Mouse (Mus musculus) common myeloid progenitor, adult 5-6 weeks (primary cell): ENCODE data around the gene Hist2h3b. TPM values are rescaled to one million over a fixed set of nuclear protein-coding genes. Genes with fewer than 3 reads are reported as not detected.

Source experiments
- ATAC-seq: replicated peaks from 2 replicates; pipeline ENCODE4 v1.8.0; 2016; ENCODE audit warnings: low read depth, mild to moderate bottlenecking, moderate TSS enrichment, inconsistent platforms; ENCODE audit not compliant: poor library complexity, severe bottlenecking
- total RNA-seq: library from RNA; stranded (forward); fragments of 200-1000, 187-1606 nt; gene quantifications from 2 replicates; pipeline ENCODE4 v1.2.3, GENCODE M21; 2017

The Hist2h3b gene
- total RNA-seq, 1 experiment from 2014 or later: 352 TPM

GRCm38 (mm10) chr3:96237904-96238511 is 30.4 kb upstream of the Hist2h3b start:
- no peak for ATAC-seq

DNA sequence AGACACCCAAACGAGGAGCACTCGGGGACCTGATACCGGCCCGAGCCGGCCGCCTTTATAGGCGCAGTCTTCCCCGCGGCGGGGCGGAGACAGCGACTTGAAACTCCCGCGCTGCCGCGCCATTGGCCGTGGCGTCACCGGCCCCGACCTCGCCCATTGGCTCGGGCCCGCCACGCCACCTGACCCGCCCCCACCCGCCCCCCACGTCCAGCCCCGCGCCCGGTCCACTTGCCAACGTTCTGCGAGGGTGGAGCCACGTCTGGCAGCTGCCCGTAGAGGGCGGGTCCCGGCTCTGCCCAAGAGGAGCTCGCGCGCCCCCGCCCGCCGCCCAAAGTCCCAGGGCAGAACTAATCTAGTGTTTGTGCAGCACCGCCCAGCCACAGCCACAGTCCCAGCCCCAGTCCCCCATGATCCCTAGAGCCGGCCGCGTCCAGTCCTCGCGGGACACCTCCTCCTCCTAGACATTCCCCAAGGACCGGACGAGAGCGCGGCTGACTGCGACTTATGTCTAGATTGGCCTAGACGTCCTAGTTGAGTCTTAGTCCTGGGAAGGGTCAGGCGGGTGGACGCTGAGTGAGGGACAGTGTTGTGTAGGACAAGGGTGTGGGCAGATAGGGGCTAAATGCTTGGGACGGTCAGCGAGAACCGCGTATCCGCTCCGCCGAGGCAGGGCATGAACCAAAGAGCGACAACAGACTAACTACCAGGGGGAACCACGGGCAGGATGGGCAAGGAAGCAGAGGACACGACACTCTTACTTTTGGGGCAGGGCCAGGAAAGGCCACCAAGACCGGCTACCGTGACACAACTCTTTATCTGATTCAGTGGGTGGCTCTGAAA is 29.3 kb upstream of the Hist2h3b start, which contains the start of gene Hist2h3c2:
Gene Hist2h3c2, minus strand, starts transcription at position 174 of the 840 bp plus-strand sequence.
- ATAC-seq: peak; percentile 65

DNA sequence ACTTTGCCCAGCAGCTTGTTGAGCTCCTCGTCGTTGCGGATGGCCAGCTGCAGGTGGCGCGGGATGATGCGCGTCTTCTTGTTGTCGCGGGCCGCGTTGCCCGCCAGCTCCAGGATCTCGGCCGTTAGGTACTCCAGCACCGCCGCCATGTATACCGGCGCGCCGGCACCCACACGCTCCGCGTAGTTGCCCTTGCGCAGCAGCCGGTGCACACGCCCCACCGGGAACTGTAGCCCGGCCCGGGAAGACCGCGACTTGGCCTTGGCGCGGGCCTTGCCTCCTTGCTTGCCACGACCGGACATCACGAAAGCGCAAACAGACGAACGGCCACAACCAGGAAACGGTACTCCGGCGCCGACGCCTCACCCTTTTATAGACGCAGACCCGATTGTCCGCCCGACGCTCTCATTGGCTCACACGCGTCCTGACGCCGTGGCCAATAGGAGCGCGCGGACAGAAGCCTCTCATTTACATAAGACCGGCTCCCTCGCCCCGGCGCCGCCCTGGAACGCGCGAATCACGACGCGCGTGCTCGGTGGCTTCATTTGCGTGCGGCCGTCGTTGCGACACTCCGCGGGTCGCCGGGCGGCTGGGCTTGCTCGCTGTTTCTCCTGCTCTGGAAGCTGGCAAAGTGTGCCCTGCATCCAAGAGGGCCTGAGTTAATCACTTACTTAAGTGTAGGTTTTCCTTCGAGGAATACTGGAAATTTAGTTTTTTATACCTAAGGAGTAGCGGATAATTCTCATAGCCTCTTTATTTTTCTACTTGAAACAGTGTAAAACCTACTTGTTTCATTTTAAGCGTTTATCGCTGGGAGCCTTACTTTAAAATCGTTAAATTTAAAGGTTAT is 28.3 kb upstream of the Hist2h3b start, which contains the start of gene Hist2h2aa2:
Gene Hist2h2aa2, minus strand, starts transcription at position 328 of the 850 bp plus-strand sequence.
- ATAC-seq: peak; percentile 64

GRCm38 (mm10) chr3:96240799-96241197 is 27.7 kb upstream of the Hist2h3b start:
- no peak for ATAC-seq

DNA sequence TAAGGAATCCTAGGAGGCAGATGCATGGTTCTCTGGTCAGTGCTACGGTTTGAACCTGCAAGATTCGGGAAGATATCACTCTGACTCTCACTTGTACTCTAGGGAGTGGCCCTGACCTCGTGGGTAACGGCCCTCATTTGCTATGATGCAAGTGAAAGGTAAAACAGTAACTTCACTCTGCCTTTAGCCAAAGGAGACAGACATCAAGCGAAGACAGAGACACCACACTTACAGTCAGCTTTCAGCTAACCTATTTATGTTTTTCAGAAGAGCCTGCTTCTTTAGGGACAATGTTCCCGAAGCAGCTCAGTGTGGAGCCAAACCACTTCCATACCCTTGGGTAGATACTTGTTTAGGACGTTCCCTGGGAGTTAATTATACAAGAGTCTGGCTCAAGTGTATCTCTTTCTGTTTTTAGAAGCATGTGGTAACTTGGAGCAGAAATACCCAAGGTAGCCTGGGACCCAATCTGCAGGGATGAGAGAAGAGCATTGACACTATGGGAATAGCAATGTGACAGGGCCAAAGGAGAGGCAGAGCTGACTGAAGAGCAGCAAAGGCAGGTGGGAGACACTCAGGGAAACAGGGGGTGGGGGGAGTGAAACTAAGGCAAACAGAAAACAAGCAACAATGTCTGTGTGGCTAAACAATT is 24.4 kb upstream of the Hist2h3b start:
- no peak for ATAC-seq

DNA sequence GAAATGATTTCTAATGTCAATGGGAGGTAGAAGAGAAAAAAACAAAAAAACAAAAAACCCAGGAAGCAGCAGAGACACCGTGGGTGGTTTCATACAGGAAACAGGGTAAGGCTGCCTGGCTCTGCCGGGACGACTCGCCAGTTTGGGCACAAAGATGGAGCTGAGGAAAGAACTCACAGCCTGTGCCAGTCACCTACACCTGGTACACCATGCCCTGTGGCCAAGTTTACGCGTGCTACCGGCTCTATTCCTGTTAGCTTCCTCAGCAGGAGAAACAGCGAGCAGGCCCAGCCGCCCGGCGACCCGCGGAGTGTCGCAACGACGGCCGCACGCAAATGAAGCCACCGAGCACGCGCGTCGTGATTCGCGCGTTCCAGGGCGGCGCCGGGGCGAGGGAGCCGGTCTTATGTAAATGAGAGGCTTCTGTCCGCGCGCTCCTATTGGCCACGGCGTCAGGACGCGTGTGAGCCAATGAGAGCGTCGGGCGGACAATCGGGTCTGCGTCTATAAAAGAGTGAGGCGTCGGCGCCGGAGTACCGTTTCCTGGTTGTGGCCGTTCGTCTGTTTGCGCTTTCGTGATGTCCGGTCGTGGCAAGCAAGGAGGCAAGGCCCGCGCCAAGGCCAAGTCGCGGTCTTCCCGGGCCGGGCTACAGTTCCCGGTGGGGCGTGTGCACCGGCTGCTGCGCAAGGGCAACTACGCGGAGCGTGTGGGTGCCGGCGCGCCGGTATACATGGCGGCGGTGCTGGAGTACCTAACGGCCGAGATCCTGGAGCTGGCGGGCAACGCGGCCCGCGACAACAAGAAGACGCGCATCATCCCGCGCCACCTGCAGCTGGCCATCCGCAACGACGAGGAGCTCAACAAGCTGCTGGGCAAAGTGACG is 23.2 kb upstream of the Hist2h3b start, which contains the start of gene Hist2h2aa1:
Gene Hist2h2aa1, plus strand, starts transcription at position 495 of the 884 bp plus-strand sequence.
- ATAC-seq: peak; percentile 71

DNA sequence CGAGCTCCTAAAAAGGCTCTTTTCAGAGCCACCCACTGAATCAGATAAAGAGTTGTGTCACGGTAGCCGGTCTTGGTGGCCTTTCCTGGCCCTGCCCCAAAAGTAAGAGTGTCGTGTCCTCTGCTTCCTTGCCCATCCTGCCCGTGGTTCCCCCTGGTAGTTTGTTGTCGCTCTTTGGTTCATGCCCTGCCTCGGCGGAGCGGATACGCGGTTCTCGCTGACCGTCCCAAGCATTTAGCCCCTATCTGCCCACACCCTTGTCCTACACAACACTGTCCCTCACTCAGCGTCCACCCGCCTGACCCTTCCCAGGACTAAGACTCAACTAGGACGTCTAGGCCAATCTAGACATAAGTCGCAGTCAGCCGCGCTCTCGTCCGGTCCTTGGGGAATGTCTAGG is 22.4 kb upstream of the Hist2h3b start:
- ATAC-seq: peak; percentile 46

- peak; percentile 64 for ATAC-seq
These were observed 22.0 kb upstream of the Hist2h3b start, which contains the start of gene Hist2h3c1 for GRCm38 (mm10) chr3:96246427-96246856. Gene Hist2h3c1 (plus strand): TSS chr3:96246685.

DNA sequence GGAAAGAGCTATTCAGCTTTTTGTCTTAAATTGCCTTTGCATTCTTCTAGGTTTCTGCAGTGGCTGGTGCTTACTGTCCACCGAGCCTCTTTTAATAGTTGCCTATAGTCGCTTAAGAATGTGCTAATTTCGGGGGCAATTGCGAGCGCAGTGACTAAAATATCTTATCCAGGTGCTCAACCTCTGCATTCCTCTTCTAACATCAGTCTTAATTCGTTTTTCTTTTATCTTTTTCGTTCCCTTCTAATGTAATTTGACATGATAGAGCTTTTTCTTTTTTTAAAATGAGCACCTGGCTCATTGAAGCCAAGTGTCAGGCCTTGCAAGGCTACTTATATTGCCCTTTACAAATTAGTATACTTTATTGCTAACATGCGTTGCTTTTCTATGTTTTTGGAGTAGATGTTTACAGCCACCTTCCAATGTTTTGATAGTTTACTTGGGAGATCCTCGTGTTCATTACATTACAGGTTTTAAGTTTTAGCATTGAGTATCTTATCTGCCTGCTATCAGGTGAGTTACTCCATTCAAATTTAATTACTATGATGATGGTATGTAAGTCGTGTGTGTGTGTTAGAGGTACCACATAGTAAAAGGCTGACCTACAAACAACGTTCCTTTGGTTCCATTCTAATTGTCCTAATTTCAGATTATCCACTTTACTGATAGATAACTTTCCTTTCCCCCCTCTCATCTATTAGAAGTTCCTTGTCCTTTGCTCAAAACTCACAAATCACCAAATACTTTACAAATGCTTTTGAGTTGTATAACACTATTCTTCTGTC is 20.9 kb upstream of the Hist2h3b start:
- ATAC-seq: no peak

- no peak for ATAC-seq
These were observed 20.1 kb upstream of the Hist2h3b start for GRCm38 (mm10) chr3:96248141-96249033.

DNA sequence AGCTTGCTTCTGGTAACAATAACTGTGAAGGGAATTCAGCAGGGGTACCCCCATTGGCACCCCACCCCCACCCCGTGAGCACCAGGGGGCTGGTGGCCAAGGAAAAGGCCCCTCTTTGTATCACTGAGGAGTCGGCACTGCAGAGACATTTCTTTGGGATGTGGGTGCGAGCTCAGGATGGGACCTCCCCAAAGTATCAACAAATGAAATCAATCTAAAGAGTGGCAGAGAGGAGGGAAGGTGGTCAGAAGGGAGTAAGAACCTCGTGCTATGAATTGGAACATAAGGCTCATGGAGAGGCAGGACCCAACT is 19.5 kb upstream of the Hist2h3b start:
- no peak for ATAC-seq

DNA sequence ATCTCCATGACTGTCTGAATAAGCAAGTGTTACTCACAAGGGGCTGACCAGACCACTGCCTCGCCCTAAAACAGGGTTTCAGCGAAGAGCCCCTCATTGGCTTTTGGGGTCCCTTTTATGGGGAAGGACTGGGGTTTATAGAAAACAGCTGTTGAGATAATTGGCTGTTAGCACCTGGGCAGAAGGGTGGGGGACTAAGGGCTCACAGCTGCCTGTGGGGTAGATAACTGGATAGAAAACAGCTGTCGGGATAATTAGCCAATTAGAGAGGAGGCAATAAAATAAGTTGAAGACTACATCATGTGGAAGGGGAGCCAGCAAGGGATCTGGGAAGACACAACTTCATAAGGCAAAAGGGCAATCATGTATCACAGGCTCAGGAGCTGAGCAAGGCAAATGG is 17.6 kb upstream of the Hist2h3b start:
- no peak for ATAC-seq

DNA sequence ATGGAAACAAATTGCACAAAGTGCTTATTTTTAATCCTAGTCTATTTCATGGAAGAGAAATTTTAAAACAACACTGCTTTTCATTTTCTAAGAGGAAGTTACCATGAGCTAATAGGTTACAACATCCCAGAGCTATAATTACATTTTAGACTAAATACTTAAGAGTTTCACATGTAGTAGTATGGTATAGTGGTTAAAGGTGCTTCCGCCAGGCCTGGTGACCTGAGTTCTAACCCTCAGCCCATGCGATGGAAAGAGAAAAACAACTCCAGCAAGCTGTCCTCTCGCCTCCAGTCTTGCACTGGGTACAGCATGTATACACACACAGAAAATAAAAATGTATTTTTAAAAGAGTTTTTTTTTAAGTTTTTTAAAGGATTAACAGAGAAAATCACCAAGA is 16.7 kb upstream of the Hist2h3b start:
- ATAC-seq: peak; percentile 58

DNA sequence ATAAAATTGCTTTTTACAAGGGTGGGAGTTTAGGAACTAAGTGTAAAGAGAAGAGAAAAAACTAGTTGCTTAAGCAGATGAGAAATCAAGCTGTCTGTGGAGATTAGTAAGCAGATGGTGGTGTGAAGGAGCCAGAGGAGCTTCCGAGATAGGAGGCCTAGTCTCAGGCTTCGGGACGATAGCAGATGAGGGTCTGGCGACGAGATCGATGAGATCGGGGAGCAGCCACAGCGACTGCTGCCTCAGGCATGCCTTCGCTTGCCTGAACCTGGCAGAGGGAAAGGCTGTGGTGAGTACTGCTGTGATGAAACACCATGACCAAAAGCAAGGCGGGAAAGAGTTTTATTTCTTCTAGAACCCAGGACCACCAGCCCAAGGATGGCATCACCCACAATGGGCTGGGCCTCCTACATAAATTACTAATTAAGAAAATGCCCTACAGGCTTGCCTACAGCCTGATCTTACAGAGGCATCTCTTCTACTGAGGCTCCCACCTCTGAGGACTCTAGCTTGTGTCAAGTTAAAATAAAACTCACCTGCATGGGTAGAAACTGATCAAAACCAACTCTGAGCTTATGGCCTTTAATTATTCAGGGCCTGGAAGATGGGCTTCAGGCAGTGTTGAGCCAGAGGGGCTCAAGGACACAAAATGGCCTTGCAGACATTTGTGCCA is 13.6 kb upstream of the Hist2h3b start:
- 0 out of 2 replicates have a peak, but pooled peaks have one; percentile 37 for ATAC-seq

- no peak for ATAC-seq
These were observed 12.4 kb upstream of the Hist2h3b start for GRCm38 (mm10) chr3:96255926-96256593.

DNA sequence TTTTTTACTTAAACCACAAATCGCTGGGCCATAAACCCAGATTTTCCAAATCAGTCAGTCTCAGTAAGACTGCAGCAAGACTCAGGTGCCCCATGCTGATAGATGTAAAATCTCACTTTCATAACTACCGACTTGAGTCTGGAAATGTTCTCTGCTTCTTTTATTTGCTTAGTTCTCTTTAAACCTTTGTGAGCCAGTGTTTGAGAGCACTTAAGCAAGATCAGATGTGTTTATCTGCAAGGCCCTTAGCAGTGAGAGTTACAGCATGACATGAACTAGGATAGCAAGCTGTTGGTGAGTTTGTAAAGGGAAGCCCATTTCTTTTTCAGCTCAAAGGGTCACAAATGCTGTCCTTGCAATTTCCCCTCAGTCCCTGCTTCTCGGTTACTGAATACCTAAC is 11.3 kb upstream of the Hist2h3b start:
- no peak for ATAC-seq
